Mouse (Mus musculus) embryonic facial prominence, embryonic 15.5 days (tissue): Measurements from ENCODE around the gene Tubgcp4. TPM values are rescaled to one million over a fixed set of nuclear protein-coding genes. Genes with fewer than 3 reads are reported as not detected.

ENCODE experiments used
- ATAC-seq: fragments of 200-750 bp; cut with Nextera tagmentation; 2 replicates; pipeline ENCODE4 v1.8.0; 2017; ENCODE audit warnings: low read depth, moderate TSS enrichment; ENCODE audit not compliant: insufficient number of reproducible peaks, low FRiP score, low TSS enrichment
- H3K27ac ChIP-seq: fragments of 300-500 bp; sonication (generic); replicated peaks from 2 replicates; pipeline ENCODE4 v1.5.1; 2015; ENCODE audit warnings: mild to moderate bottlenecking, inconsistent platforms
- H3K27me3 ChIP-seq: fragments of 300-500 bp; sonication (generic); 2 replicates; pipeline ENCODE4 v1.6.1; 2015; ENCODE audit warnings: inconsistent platforms
- H3K36me3 ChIP-seq: fragments of 300-500 bp; sonication (generic); 2 replicates; pipeline ENCODE4 v1.6.1; 2015; ENCODE audit warnings: mild to moderate bottlenecking, inconsistent platforms
- H3K4me1 ChIP-seq: fragments of 300-500 bp; sonication (generic); 2 replicates; pipeline ENCODE4 v1.6.1; 2015; ENCODE audit warnings: inconsistent platforms
- H3K4me2 ChIP-seq: fragments of 300-500 bp; sonication (generic); replicated peaks from 2 replicates; pipeline ENCODE4 v1.6.1; 2015; ENCODE audit warnings: mild to moderate bottlenecking, inconsistent platforms
- H3K4me3 ChIP-seq: fragments of 300-500 bp; sonication (generic); replicated peaks from 2 replicates; pipeline ENCODE4 v1.5.1; 2015; ENCODE audit warnings: mild to moderate bottlenecking, inconsistent platforms
- H3K9ac ChIP-seq: fragments of 300-500 bp; sonication (generic); 2 replicates; pipeline ENCODE4 v1.6.1; 2015; ENCODE audit warnings: inconsistent platforms
- H3K9me3 ChIP-seq: fragments of 300-500 bp; sonication (generic); replicated peaks from 2 replicates; pipeline ENCODE4 v1.6.1; 2016; ENCODE audit warnings: inconsistent platforms
- WGBS: fragments of 180-500 bp; shearing (Covaris S2); methylation state at CpG from one replicate; pipeline ENCODE4 v1.1.7; 2015; 5-methylcytosine and 5-hydroxymethylcytosine counted together
- polyA plus RNA-seq: library from polyadenylated mRNA; unstranded; fragments of >200 nt; fragmentation: Nextera tagmentation; extraction: Ambion mirVana; gene quantifications from 2 replicates; pipeline ENCODE4 v1.2.1, GENCODE M21; 2015

The Tubgcp4 gene
- polyA plus RNA-seq, 1 experiment from 2014 or later: 54.7 TPM

- H3K36me3 ChIP-seq: peaks cover 35% of the 10 kb centered on the region
- no peak overlapping the region for H3K4me3 ChIP-seq
- H3K4me2 ChIP-seq: no peak overlapping the region
- H3K9me3 ChIP-seq: no peaks in the 10 kb centered on the region
- H3K27ac ChIP-seq: no peak overlapping the region
- no peak for ATAC-seq
- H3K4me1 ChIP-seq: no peaks in the 10 kb centered on the region
- no peaks in the 10 kb centered on the region for H3K27me3 ChIP-seq
- H3K9ac ChIP-seq: no peak overlapping the region
- WGBS: 78% methylated on average over 5 of the region's 5 CpGs
These were observed 20.8 kb upstream of the Tubgcp4 start for GRCm38 (mm10) chr2:121149679-121150078.

- Histone ChIP-seq H3K4me3 (no peak overlapping the region), H3K9me3 (no peaks in the 10 kb centered on the region), H3K27ac (no peak overlapping the region), H3K36me3 (peaks cover 35% of the 10 kb centered on the region), H3K4me2 (no peak overlapping the region), H3K4me1 (no peaks in the 10 kb centered on the region), H3K27me3 (no peaks in the 10 kb centered on the region), H3K9ac (no peak overlapping the region)
- WGBS: 87% methylated on average over 3 of the region's 3 CpGs
- ATAC-seq: no peak
These were observed 17.4 kb upstream of the Tubgcp4 start for GRCm38 (mm10) chr2:121153100-121153499.

- Histone ChIP-seq H3K9ac (no peak overlapping the region), H3K4me1 (peaks cover 20% of the 10 kb centered on the region), H3K4me2 (peak overlapping the region; percentile 73), H3K36me3 (peaks cover 16% of the 10 kb centered on the region), H3K27me3 (no peaks in the 10 kb centered on the region), H3K9me3 (no peaks in the 10 kb centered on the region), H3K4me3 (peak overlapping the region; percentile 95), H3K27ac (no peak overlapping the region)
- 48% methylated on average over 4 of the region's 4 CpGs for WGBS
- no peak for ATAC-seq
These were observed 1.3 kb upstream of the Tubgcp4 start for GRCm38 (mm10) chr2:121169173-121169572.

GRCm38 (mm10) chr2:121169902-121170301 is 552 bp upstream of the Tubgcp4 start:
- WGBS: 4% methylated on average over 9 of the region's 9 CpGs
- Histone ChIP-seq H3K4me1 (peaks cover 20% of the 10 kb centered on the region), H3K9ac (peak overlapping the region; percentile 61), H3K36me3 (peaks cover 23% of the 10 kb centered on the region), H3K4me2 (peak overlapping the region; percentile 73), H3K27ac (no peak overlapping the region), H3K4me3 (peak overlapping the region; percentile 95), H3K9me3 (no peaks in the 10 kb centered on the region), H3K27me3 (no peaks in the 10 kb centered on the region)
- no peak for ATAC-seq

- peak within 1 kb of the TSS; percentile 92 for H3K27ac ChIP-seq
- peak within 1 kb of the TSS; percentile 73 for H3K4me2 ChIP-seq
- H3K9ac ChIP-seq: peak within 1 kb of the TSS; percentile 61
- H3K9me3 ChIP-seq: no peaks in the 10 kb centered on the region
- peak; percentile 94 for ATAC-seq
- no peaks in the 10 kb centered on the region for H3K27me3 ChIP-seq
- H3K4me3 ChIP-seq: peak within 1 kb of the TSS; percentile 95
- H3K4me1 ChIP-seq: peaks cover 20% of the 10 kb centered on the region
- WGBS: under 1% methylated on average over 66 of the region's 66 CpGs
- peaks cover 29% of the 10 kb centered on the region for H3K36me3 ChIP-seq
These were observed 707 bp downstream of the Tubgcp4 start, which contains the start of gene Zscan29 for GRCm38 (mm10) chr2:121170980-121171742. Zscan29 (minus strand) TSS chr2:121171125.

GRCm38 (mm10) chr2:121178828-121179479 is 8.5 kb downstream of the Tubgcp4 start:
- 93% methylated on average over 3 of the region's 3 CpGs for WGBS
- Histone ChIP-seq H3K27ac (no peak overlapping the region), H3K27me3 (no peaks in the 10 kb centered on the region), H3K36me3 (peaks cover 70% of the 10 kb centered on the region), H3K4me2 (no peak overlapping the region), H3K4me3 (no peak overlapping the region), H3K4me1 (no peaks in the 10 kb centered on the region), H3K9me3 (no peaks in the 10 kb centered on the region), H3K9ac (no peak overlapping the region)
- no peak for ATAC-seq

- Histone ChIP-seq H3K36me3 (peaks cover 57% of the 10 kb centered on the region), H3K4me3 (no peak overlapping the region), H3K27me3 (no peaks in the 10 kb centered on the region), H3K9ac (no peak overlapping the region), H3K4me1 (no peaks in the 10 kb centered on the region), H3K27ac (no peak overlapping the region), H3K9me3 (no peaks in the 10 kb centered on the region), H3K4me2 (no peak overlapping the region)
- WGBS: 80% methylated on average over 5 of the region's 5 CpGs
- ATAC-seq: no peak
These were observed 13.0 kb downstream of the Tubgcp4 start for GRCm38 (mm10) chr2:121183431-121183830.

- 93% methylated on average over 7 of the region's 7 CpGs for WGBS
- no peak overlapping the region for H3K27ac ChIP-seq
- no peaks in the 10 kb centered on the region for H3K9me3 ChIP-seq
- no peak for ATAC-seq
- no peak overlapping the region for H3K4me3 ChIP-seq
- H3K27me3 ChIP-seq: no peaks in the 10 kb centered on the region
- no peak overlapping the region for H3K4me2 ChIP-seq
- no peak overlapping the region for H3K9ac ChIP-seq
- H3K4me1 ChIP-seq: no peaks in the 10 kb centered on the region
- H3K36me3 ChIP-seq: peaks cover 57% of the 10 kb centered on the region
These were observed 13.7 kb downstream of the Tubgcp4 start for GRCm38 (mm10) chr2:121184142-121184541.

- peaks cover 80% of the 10 kb centered on the region for H3K36me3 ChIP-seq
- H3K4me1 ChIP-seq: no peaks in the 10 kb centered on the region
- no peak overlapping the region for H3K9ac ChIP-seq
- H3K27ac ChIP-seq: no peak overlapping the region
- no peak overlapping the region for H3K4me3 ChIP-seq
- H3K27me3 ChIP-seq: no peaks in the 10 kb centered on the region
- ATAC-seq: no peak
- H3K9me3 ChIP-seq: no peaks in the 10 kb centered on the region
- H3K4me2 ChIP-seq: no peak overlapping the region
- WGBS: 42% methylated on average over 1 of the region's 1 CpGs
These were observed 18.1 kb downstream of the Tubgcp4 start for GRCm38 (mm10) chr2:121188530-121188929.

- no peak for ATAC-seq
- peaks cover 94% of the 10 kb centered on the region for H3K36me3 ChIP-seq
- H3K9ac ChIP-seq: no peak overlapping the region
- H3K4me3 ChIP-seq: no peak overlapping the region
- 92% methylated on average over 9 of the region's 9 CpGs for WGBS
- no peaks in the 10 kb centered on the region for H3K9me3 ChIP-seq
- no peak overlapping the region for H3K4me2 ChIP-seq
- H3K27ac ChIP-seq: no peak overlapping the region
- no peaks in the 10 kb centered on the region for H3K4me1 ChIP-seq
- H3K27me3 ChIP-seq: no peaks in the 10 kb centered on the region
These were observed 25.0 kb downstream of the Tubgcp4 start for GRCm38 (mm10) chr2:121195466-121195865.

- ATAC-seq: no peak
- no peak overlapping the region for H3K4me3 ChIP-seq
- H3K27ac ChIP-seq: no peak overlapping the region
- H3K4me1 ChIP-seq: no peaks in the 10 kb centered on the region
- H3K9ac ChIP-seq: no peak overlapping the region
- H3K4me2 ChIP-seq: no peak overlapping the region
- WGBS: 92% methylated on average over 17 of the region's 17 CpGs
- H3K36me3 ChIP-seq: peaks cover 91% of the 10 kb centered on the region
- H3K27me3 ChIP-seq: no peaks in the 10 kb centered on the region
- no peaks in the 10 kb centered on the region for H3K9me3 ChIP-seq
These were observed 33.8 kb downstream of the Tubgcp4 start for GRCm38 (mm10) chr2:121204276-121204675.
